Mouse (Mus musculus): ENCODE results near the gene Trnau1ap. TPM values are rescaled to one million over a fixed set of nuclear protein-coding genes. Genes with fewer than 3 reads are reported as not detected.

Trnau1ap gene
- polyA plus RNA-seq, 1 experiment: 6.0 TPM

DNA sequence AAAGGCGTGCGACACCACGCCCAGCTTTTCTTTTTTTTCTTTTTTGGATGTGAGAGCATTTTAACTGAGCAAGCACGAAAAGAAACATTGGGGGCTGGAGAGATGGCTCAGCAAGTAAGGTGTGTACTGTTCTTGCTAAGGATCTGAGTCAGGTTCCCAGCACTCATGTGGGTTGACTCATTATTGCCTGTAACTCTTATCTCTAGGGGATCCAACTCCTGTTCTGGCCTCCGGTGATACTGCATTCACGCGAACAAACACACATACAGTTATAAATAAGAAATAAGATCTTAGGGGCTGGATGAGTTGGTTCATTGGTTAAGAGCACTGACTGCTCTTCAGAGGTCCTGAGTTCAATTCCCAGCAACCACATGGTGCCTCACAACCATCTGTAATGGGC is 66.0 kb downstream of the Trnau1ap start:
- TF ChIP-seq CTCF (IDR thresholded peaks at IDR 0.05; ENCODE audit: control insufficient read depth, insufficient read depth, insufficient replicate concordance, low read depth, low read length): no peak
- no peak for TF ChIP-seq POLR2A (IDR thresholded peaks at IDR 0.05; ENCODE audit: control insufficient read depth, low read depth, low read length)
- Histone ChIP-seq H3K4me1 (ENCODE audit: control insufficient read depth, insufficient read depth, low read length) (peaks cover 8% of the 10 kb centered on the region), H3K36me3 (ENCODE audit: control insufficient read depth, insufficient read depth, low read length) (no peaks in the 10 kb centered on the region), H3K4me3 (ENCODE audit: control insufficient read depth, low read depth, low read length) (no peak overlapping the region), H3K27ac (ENCODE audit: control insufficient read depth, insufficient read depth, low read depth, low read length) (no peak overlapping the region), H3K27me3 (ENCODE audit: control insufficient read depth, insufficient read depth, low read length) (no peaks in the 10 kb centered on the region)

GRCm38 (mm10) chr4:132262358-132262616 is 67.1 kb downstream of the Trnau1ap start:
- TF ChIP-seq POLR2A (IDR thresholded peaks at IDR 0.05; ENCODE audit: control insufficient read depth, low read depth, low read length): no peak
- no peak for TF ChIP-seq CTCF (IDR thresholded peaks at IDR 0.05; ENCODE audit: control insufficient read depth, insufficient read depth, insufficient replicate concordance, low read depth, low read length)
- H3K27ac ChIP-seq (ENCODE audit: control insufficient read depth, insufficient read depth, low read depth, low read length): peak overlapping the region; percentile 94
- H3K4me1 ChIP-seq (ENCODE audit: control insufficient read depth, insufficient read depth, low read length): peaks cover 8% of the 10 kb centered on the region
- H3K36me3 ChIP-seq (ENCODE audit: control insufficient read depth, insufficient read depth, low read length): no peaks in the 10 kb centered on the region
- no peaks in the 10 kb centered on the region for H3K27me3 ChIP-seq (ENCODE audit: control insufficient read depth, insufficient read depth, low read length)
- peak overlapping the region; percentile 91 for H3K4me3 ChIP-seq (ENCODE audit: control insufficient read depth, low read depth, low read length)

Other genes starting within 250 kb of the Trnau1ap start
- gene Oprd1, start 185.1 kb downstream of the Trnau1ap start, polyA plus RNA-seq (2012; rRNA removed): 0.61 and 0.83 TPM in 2 replicates
- 11.9 and 14.5 TPM in 2 replicates for gene Ythdf2, start 117.2 kb downstream of the Trnau1ap start, polyA plus RNA-seq (2012; rRNA removed)
- 13.7 and 14.1 TPM in 2 replicates for gene Gmeb1, start 67.9 kb downstream of the Trnau1ap start, polyA plus RNA-seq (2012; rRNA removed)
- gene Taf12, start 55.2 kb downstream of the Trnau1ap start, polyA plus RNA-seq (2012; rRNA removed): 37.0 and 38.5 TPM in 2 replicates
- gene Rab42, start 26.2 kb downstream of the Trnau1ap start, polyA plus RNA-seq (2012; rRNA removed): 24.9 and 31.4 TPM in 2 replicates
- 179 and 185 TPM in 2 replicates for gene Rcc1, start 24.1 kb upstream of the Trnau1ap start, polyA plus RNA-seq (2012; rRNA removed)
- gene Phactr4, start 93.0 kb upstream of the Trnau1ap start, polyA plus RNA-seq (2012; rRNA removed): 6.6 and 8.5 TPM in 2 replicates
- gene Med18, start 134.4 kb upstream of the Trnau1ap start, polyA plus RNA-seq (2012; rRNA removed): 3.0 and 3.1 TPM in 2 replicates
- gene Sesn2, start 181.0 kb upstream of the Trnau1ap start, polyA plus RNA-seq (2012; rRNA removed): 18.0 and 19.4 TPM in 2 replicates
- gene Atpif1, start 204.1 kb upstream of the Trnau1ap start, polyA plus RNA-seq (2012; rRNA removed): 328 TPM in 2 replicates
- gene Dnajc8, start 206.0 kb upstream of the Trnau1ap start, polyA plus RNA-seq (2012; rRNA removed): 22.8 and 24.8 TPM in 2 replicates
- 0.28 and 0.46 TPM in 2 replicates for gene Ptafr, start 234.5 kb upstream of the Trnau1ap start, polyA plus RNA-seq (2012; rRNA removed)